Mouse (Mus musculus): ENCODE measurements around the gene Grk6. TPM values are rescaled to one million over a fixed set of nuclear protein-coding genes. Genes with fewer than 3 reads are reported as not detected.

Gene Grk6
- total and polyA plus RNA-seq, 2 experiments from 2014 or later, result 40.8 to 79.5 TPM

GRCm38 (mm10) chr13:55413333-55413732, 31.5 kb upstream of the Grk6 start:
- no peaks in the 10 kb centered on the region for H3K36me3 ChIP-seq (ENCODE audit: insufficient read depth)
- H3K27me3 ChIP-seq (ENCODE audit: insufficient read depth, low read length), result no peaks in the 10 kb centered on the region
- DNase-seq, result no peak
- H3K4me2 ChIP-seq (ENCODE audit: low read depth), result no peak overlapping the region
- WGBS, result 80% methylated on average over 12 of the region's 12 CpGs
- no peak for TF ChIP-seq CTCF (IDR thresholded peaks at IDR 0.05; ENCODE audit: low read depth)
- H3K9ac ChIP-seq, result no peak overlapping the region
- H3K27ac ChIP-seq (ENCODE audit: low read depth, low read length), result no peak overlapping the region
- no peaks in the 10 kb centered on the region for H3K9me3 ChIP-seq (ENCODE audit: low read length)
- H3K4me3 ChIP-seq (ENCODE audit: low read depth, low read length), result no peak overlapping the region
- ATAC-seq, result no peak
- 0 out of 2 replicates have a peak, but pooled peaks cover 3% of the 10 kb centered on the region for H3K4me1 ChIP-seq (ENCODE audit: insufficient read depth)

GRCm38 (mm10) chr13:55414743-55415380, 30.0 kb upstream of the Grk6 start, which contains the start of gene Pfn3:
Gene Pfn3 (minus strand): TSS chr13:55415232.
- WGBS, result 7% methylated on average over 41 of the region's 41 CpGs
- H3K27ac ChIP-seq (ENCODE audit: low read depth, low read length), result no peak within 1 kb of the TSS; the same call in 1 of the 2 replicates
- ATAC-seq, result peak; percentile 73

GRCm38 (mm10) chr13:55418004-55418403, 26.9 kb upstream of the Grk6 start:
- ATAC-seq, result peak; percentile 76
- peak; percentile 82 for DNase-seq
- Histone ChIP-seq H3K36me3 (ENCODE audit: insufficient read depth) (no peaks in the 10 kb centered on the region), H3K27me3 (ENCODE audit: insufficient read depth, low read length) (peaks cover 27% of the 10 kb centered on the region), H3K4me1 (ENCODE audit: insufficient read depth) (0 out of 2 replicates have a peak, but pooled peaks cover 3% of the 10 kb centered on the region), H3K4me3 (ENCODE audit: low read depth, low read length) (peak overlapping the region; percentile 7; the same call in 1 of the 2 replicates), H3K27ac (ENCODE audit: low read depth, low read length) (no peak overlapping the region), H3K9me3 (ENCODE audit: low read length) (no peaks in the 10 kb centered on the region), H3K9ac (peak overlapping the region; percentile 18; the same call in 1 of the 2 replicates), H3K4me2 (ENCODE audit: low read depth) (peak overlapping the region; percentile 38)
- 10% methylated on average over 12 of the region's 12 CpGs for WGBS
- peak; percentile 90 for TF ChIP-seq CTCF (IDR thresholded peaks at IDR 0.05; ENCODE audit: low read depth)

More at GRCm38 (mm10) chr13:55414743-55415380, 30.0 kb upstream of the Grk6 start, which contains the start of gene Pfn3:
- Histone ChIP-seq H3K4me1 (ENCODE audit: insufficient read depth) (0 out of 2 replicates have a peak, but pooled peaks cover 3% of the 10 kb centered on the region), H3K4me2 (ENCODE audit: low read depth) (peak within 1 kb of the TSS; percentile 78), H3K9me3 (ENCODE audit: low read length) (no peaks in the 10 kb centered on the region), H3K4me3 (ENCODE audit: low read depth, low read length) (peak within 1 kb of the TSS; percentile 41), H3K9ac (peak within 1 kb of the TSS; percentile 62), H3K36me3 (ENCODE audit: insufficient read depth) (no peaks in the 10 kb centered on the region), H3K27me3 (ENCODE audit: insufficient read depth, low read length) (peaks cover 3% of the 10 kb centered on the region; the same call in 1 of the 2 replicates)
- TF ChIP-seq CTCF (IDR thresholded peaks at IDR 0.05; ENCODE audit: low read depth), result 0 out of 2 replicates have a peak, but pooled peaks have one; percentile 2
- peak; percentile 90 for DNase-seq

- Histone ChIP-seq H3K27ac (ENCODE audit: low read depth, low read length) (no peak overlapping the region), H3K4me1 (ENCODE audit: insufficient read depth) (0 out of 2 replicates have a peak, but pooled peaks cover 3% of the 10 kb centered on the region), H3K36me3 (ENCODE audit: insufficient read depth) (no peaks in the 10 kb centered on the region), H3K4me2 (ENCODE audit: low read depth) (no peak overlapping the region), H3K27me3 (ENCODE audit: insufficient read depth, low read length) (peaks cover 27% of the 10 kb centered on the region), H3K4me3 (ENCODE audit: low read depth, low read length) (no peak overlapping the region), H3K9ac (no peak overlapping the region), H3K9me3 (ENCODE audit: low read length) (no peaks in the 10 kb centered on the region)
- TF ChIP-seq CTCF (IDR thresholded peaks at IDR 0.05; ENCODE audit: low read depth), result no peak
- ATAC-seq (no peak), DNase-seq (no peak)
- WGBS, result 88% methylated on average over 5 of the region's 5 CpGs
These were observed 25.7 kb upstream of the Grk6 start for GRCm38 (mm10) chr13:55419142-55419541.

- H3K9ac ChIP-seq, result no peak overlapping the region
- H3K4me3 ChIP-seq (ENCODE audit: low read depth, low read length), result no peak overlapping the region
- no peaks in the 10 kb centered on the region for H3K9me3 ChIP-seq (ENCODE audit: low read length)
- H3K27me3 ChIP-seq (ENCODE audit: insufficient read depth, low read length), result peaks cover 27% of the 10 kb centered on the region
- no peaks in the 10 kb centered on the region for H3K4me1 ChIP-seq (ENCODE audit: insufficient read depth)
- WGBS, result 30% methylated on average over 51 of the region's 51 CpGs
- ATAC-seq (no peak; the same call in 1 of the 2 replicates), DNase-seq (no peak)
- H3K27ac ChIP-seq (ENCODE audit: low read depth, low read length), result no peak overlapping the region
- H3K36me3 ChIP-seq (ENCODE audit: insufficient read depth), result no peaks in the 10 kb centered on the region
- H3K4me2 ChIP-seq (ENCODE audit: low read depth), result peak overlapping the region; percentile 40
- peak; percentile 17; the same call in 1 of the 2 replicates for TF ChIP-seq CTCF (IDR thresholded peaks at IDR 0.05; ENCODE audit: low read depth)
These were observed 24.6 kb upstream of the Grk6 start for GRCm38 (mm10) chr13:55420018-55420932.

- WGBS, result 14% methylated on average over 35 of the region's 35 CpGs
- no peak overlapping the region for H3K27ac ChIP-seq (ENCODE audit: low read depth, low read length)
These were observed 23.7 kb upstream of the Grk6 start for GRCm38 (mm10) chr13:55420933-55421800.

More at GRCm38 (mm10) chr13:55420933-55421800, 23.7 kb upstream of the Grk6 start:
- DNase-seq, result peak; percentile 75
- Histone ChIP-seq H3K9ac (peak overlapping the region; percentile 28; the same call in 1 of the 2 replicates), H3K36me3 (ENCODE audit: insufficient read depth) (no peaks in the 10 kb centered on the region), H3K4me3 (ENCODE audit: low read depth, low read length) (peak overlapping the region; percentile 23), H3K27me3 (ENCODE audit: insufficient read depth, low read length) (peaks cover 27% of the 10 kb centered on the region), H3K4me2 (ENCODE audit: low read depth) (peak overlapping the region; percentile 40), H3K9me3 (ENCODE audit: low read length) (no peaks in the 10 kb centered on the region), H3K4me1 (ENCODE audit: insufficient read depth) (no peaks in the 10 kb centered on the region)
- peak; percentile 82 for ATAC-seq
- TF ChIP-seq CTCF (IDR thresholded peaks at IDR 0.05; ENCODE audit: low read depth), result peak; percentile 82
